Mouse (Mus musculus): Measurements from ENCODE around the gene Acsm3. TPM values are rescaled to one million over a fixed set of nuclear protein-coding genes. Genes with fewer than 3 reads are reported as not detected.

Acsm3 gene
- total RNA-seq, 2 experiments from 2014 or later: 5.7 TPM; not detected in 1

DNA sequence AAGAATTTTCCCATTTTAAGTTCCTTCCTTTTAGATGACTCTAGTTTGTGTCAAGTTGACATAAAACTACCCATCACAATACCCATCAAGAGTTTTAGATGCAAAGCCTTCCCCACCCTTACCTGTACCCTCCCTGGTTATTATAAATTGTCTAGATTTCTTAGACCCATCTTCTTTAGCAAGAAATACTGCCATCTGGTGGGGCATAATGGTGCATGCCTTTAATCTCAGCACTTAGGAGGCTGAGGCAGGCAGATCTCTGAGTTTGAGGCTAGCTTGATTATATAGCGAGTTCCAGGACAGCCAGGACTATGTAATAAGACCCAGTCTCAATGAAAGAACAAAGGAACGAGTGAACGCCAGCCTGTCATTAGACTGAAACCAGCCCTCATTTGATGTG lies 39.8 kb downstream of the Acsm3 start:
- no peak for DNase-seq

DNA sequence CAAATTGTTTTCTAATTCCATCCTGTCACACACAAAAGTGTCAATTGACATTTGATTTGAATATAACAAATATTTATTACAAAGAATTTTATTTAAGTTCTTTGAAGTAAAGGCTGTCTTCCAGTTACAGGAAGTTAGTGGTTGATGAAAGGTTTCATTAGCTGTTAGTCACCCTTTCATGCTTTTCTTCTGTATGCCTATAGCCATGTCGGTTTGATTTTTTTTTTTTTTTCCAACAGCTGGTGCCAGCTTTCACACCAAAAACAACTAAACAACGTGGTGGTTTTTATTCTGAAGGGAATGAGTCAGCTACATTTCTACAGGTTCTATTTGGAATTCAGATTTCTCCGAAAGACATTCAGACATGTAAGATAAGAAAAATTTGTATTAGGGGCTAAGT lies 40.3 kb downstream of the Acsm3 start:
- DNase-seq: no peak

DNA sequence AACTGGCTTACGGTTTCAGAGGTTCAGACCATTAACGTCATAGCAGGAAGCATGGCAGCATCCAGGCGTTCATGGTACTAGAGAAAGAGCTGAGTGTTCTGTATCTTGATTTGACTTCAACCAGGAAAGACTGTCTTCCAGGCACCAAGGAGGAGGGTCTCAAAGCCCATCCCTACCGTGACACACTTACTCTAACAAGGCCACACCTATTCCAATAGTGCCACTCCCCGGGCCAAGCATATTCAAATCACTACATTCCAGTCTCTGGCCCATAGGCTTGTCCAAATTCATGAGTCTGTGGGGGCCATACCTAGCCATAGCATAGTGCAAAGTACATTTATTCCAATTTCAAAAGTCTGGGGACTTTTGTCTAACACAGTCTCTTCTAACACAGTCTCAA lies 46.7 kb downstream of the Acsm3 start:
- DNase-seq: no peak

DNA sequence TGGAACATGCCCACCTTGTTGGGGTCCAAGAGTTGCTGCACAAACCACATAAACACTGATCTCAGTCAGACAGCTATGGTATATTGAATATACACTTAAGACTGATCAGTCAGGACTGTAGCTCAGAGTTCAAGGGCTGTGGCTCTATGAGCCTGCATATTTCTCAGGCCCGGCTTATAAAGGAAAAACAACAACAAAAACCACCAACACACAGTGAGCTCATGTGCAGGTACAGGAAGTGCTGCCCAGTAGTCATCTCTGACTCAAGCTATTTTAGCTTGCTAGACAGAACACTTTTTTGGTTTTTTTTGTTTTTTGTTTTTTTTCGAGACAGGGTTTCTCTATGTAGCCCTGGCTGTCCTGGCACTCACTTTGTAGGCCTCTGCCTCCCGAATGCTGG lies 48.0 kb downstream of the Acsm3 start:
- no peak for DNase-seq

DNA sequence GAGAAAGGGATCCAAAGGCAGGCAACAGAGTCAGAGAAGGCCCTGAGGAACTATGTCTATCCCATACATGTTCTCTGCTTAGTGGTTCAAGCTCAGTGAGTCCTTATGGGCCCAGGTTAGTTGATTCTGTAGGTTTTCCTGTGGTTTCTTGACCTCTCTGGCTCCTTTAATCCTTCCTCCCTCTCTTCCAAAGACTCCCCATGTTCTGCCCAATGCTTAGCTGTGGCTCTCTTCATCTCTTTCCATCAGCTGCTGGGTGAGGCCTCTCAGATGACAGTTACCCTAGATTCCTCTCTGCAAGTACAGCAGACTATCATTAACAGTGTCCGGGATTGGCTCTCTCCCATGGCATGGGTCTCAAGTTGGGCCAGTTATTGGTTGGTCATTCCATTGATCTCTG lies 74.6 kb downstream of the Acsm3 start:
- DNase-seq: no peak

DNA sequence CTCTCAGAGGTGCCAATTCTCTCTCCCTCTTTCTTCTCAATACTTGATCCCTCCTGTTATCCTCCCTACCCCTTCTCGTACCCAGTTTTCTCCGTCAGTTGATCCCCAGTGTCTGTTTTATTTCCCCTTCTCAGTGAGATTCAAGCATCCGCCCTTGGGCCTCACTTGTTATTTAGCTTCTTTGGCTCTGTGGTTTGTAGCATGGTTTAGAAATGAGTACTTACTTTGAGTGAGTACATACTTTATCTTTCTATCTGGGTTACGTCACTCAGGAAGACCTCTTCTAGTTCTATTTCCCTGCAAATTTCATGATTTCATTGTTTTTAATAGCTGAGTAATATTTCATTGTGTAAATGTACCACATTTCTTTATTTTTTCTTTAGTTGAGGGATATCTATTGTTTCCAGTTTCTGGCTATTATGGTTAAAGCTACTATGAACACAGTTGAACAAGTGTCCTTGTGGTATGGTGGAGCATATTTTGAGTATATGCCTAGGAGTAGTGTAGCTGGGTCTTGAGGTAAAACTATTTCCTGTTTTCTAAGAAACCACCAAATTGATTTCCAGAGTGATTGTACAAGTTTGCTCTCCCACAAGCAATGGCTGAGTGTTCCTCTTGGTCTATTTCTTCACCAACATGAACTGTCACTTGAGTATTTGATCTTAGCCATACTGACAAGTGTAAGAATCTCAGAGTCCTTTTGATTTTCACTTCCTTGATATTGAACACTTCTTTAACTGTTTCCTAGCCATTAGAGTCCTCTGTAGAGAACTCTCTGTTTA lies 75.5 kb downstream of the Acsm3 start:
- no peak for DNase-seq

Other genes starting within 250 kb of the Acsm3 start
- gene Acsm5, start 241.5 kb upstream of the Acsm3 start, total RNA-seq (2021): 10 to 100 TPM; 19.8 to 21.8 TPM
- not detected for gene Pdilt, start 237.4 kb upstream of the Acsm3 start, total RNA-seq (2021)
- gene Acsm2, start 206.6 kb upstream of the Acsm3 start, total RNA-seq (2021): not detected
- gene Acsm1, start 153.9 kb upstream of the Acsm3 start, total RNA-seq (2021): under 1 TPM in 1 of 2 experiments, not detected in 1; 0.57 TPM
- gene Acsm4, start 70.9 kb upstream of the Acsm3 start, total RNA-seq (2021): not detected
- gene Thumpd1, start 40.1 kb upstream of the Acsm3 start, total RNA-seq (2021): 10 to 100 TPM; 16.0 to 17.2 TPM
- gene Rexo5, start 33.1 kb downstream of the Acsm3 start, total RNA-seq (2021): 1 to 10 TPM; 1.1 to 2.1 TPM
- gene Eri2, start 33.1 kb downstream of the Acsm3 start, total RNA-seq (2021): 1 to 10 TPM; 1.3 to 1.4 TPM
- 1 to 10 TPM; 7.2 to 9.6 TPM for gene Lyrm1, start 134.9 kb downstream of the Acsm3 start, total RNA-seq (2021)
- 10 to 100 TPM; 13.1 to 15.3 TPM for gene Dcun1d3, start 135.4 kb downstream of the Acsm3 start, total RNA-seq (2021)

Measured in heart, adult 18-20 months (tissue).